9 mouse cellular contexts compared by ENCODE assay signal in the genomic region with DNA sequence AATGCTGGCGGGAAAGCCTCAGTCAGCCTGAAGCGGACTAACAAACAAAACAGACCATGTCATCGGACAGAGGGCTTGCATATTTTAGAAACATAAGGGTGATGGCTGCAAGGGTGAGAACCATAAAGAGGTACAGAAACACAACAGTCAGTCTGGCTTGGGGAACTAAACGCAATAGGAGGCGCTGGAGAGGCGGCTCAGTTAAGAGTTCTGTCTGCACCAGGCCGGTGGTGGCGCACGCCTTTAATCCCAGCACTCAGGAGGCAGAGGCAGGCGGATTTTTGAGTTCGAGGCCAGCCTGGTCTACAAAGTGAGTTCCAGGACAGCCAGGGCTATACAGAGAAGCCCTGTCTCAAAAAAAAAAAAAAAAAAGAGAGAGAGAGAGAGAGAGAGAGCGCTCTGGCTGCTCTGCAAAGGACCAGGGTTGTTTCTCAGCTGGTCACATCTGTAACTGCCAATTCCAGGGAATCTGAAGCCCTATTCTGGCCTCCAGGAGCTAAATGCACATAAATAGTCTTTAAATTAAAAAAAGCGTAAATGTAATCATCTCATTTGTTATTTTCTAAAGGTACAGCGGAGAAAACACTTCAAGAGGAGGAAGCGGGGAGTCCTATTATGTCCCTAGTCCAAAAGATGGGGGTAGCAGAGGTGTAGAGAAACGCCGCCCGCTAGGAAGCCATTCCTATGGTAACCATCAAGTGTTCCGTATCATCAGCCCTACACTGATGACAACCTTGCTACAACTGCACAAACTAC. TPM values are rescaled to one million over a fixed set of nuclear protein-coding genes. Genes with fewer than 3 reads are reported as not detected.
DNase-seq lines count a peak whose midpoint lies in the region; ATAC-seq and TF ChIP-seq lines count a peak whose summit lies in the region.
"Had no signal": no experiment of that assay in that cellular context is flagged by ENCODE, and none has a peak within 500 bp of the region (broad histone marks: within the 10 kb centered on the region; RNA-seq: fewer than 3 reads in every experiment).

No protein-coding gene starts in this region.

- peak overlapping the region; percentile 71 for H3K4me3 ChIP-seq in embryonic facial prominence, embryonic 13.5 days
- H3K4me3 ChIP-seq in intestine, postnatal 0 days (ENCODE audit: low read depth, low read length) = peak overlapping the region; percentile 64
- peak overlapping the region; percentile 61 for H3K4me3 ChIP-seq in neural tube, embryonic 12.5 days

- DNase-seq in cerebellum, adult 18-20 months = peak; percentile 39 to 41
- DNase-seq in cerebellum, postnatal 4 days (ENCODE audit: low spot score in 2 of 2) = no peak
- DNase-seq in 416B (ENCODE audit: low read depth) = peak; percentile 57
- no peak for DNase-seq in layer of hippocampus, postnatal 36 days

- TF ChIP-seq CTCF in intestine, postnatal 0 days (IDR thresholded peaks at IDR 0.05; ENCODE audit: low read depth) = peak; percentile 40

- H3K27ac ChIP-seq in embryonic facial prominence, embryonic 13.5 days = no peak overlapping the region
- no peak overlapping the region for H3K27ac ChIP-seq in intestine, postnatal 0 days (ENCODE audit: low read depth, low read length)
- no peak overlapping the region for H3K27ac ChIP-seq in neural tube, embryonic 12.5 days

- H3K36me3 ChIP-seq in embryonic facial prominence, embryonic 13.5 days = peaks cover 46% of the 10 kb centered on the region
- H3K36me3 ChIP-seq in intestine, postnatal 0 days (ENCODE audit: control insufficient read depth, insufficient read depth) = peaks cover 52% of the 10 kb centered on the region
- peaks cover 46% of the 10 kb centered on the region for H3K36me3 ChIP-seq in neural tube, embryonic 12.5 days

- H3K9me3 ChIP-seq in embryonic facial prominence, embryonic 13.5 days = no peaks in the 10 kb centered on the region
- H3K9me3 ChIP-seq in intestine, postnatal 0 days (ENCODE audit: control insufficient read depth) = no peaks in the 10 kb centered on the region
- H3K9me3 ChIP-seq in neural tube, embryonic 12.5 days = no peaks in the 10 kb centered on the region

- ATAC-seq in embryonic facial prominence, embryonic 13.5 days (ENCODE audit: insufficient number of reproducible peaks, insufficient read depth, low FRiP score, low TSS enrichment, low read depth) = no peak
- ATAC-seq in intestine, postnatal 0 days = no peak
- no peak for ATAC-seq in neural tube, embryonic 12.5 days (ENCODE audit: low FRiP score, low read depth)
- ATAC-seq in monocyte, adult 5-6 weeks (replicated peaks; ENCODE audit: insufficient number of reproducible peaks, low FRiP score, low TSS enrichment, poor library complexity, severe bottlenecking) = no peak

- H3K4me1 ChIP-seq in embryonic facial prominence, embryonic 13.5 days = peaks cover 54% of the 10 kb centered on the region
- no peaks in the 10 kb centered on the region for H3K4me1 ChIP-seq in intestine, postnatal 0 days (replicated peaks; ENCODE audit: control insufficient read depth, insufficient read depth, low read length)
- peaks cover 33% of the 10 kb centered on the region for H3K4me1 ChIP-seq in neural tube, embryonic 12.5 days

- H3K4me2 ChIP-seq in embryonic facial prominence, embryonic 13.5 days = peak overlapping the region; percentile 74
- H3K4me2 ChIP-seq in intestine, postnatal 0 days (replicated peaks; ENCODE audit: low read depth) = peak overlapping the region; percentile 75
- H3K4me2 ChIP-seq in neural tube, embryonic 12.5 days (replicated peaks) = peak overlapping the region; percentile 69

- H3K27me3 ChIP-seq in embryonic facial prominence, embryonic 13.5 days = no peaks in the 10 kb centered on the region
- H3K27me3 ChIP-seq in intestine, postnatal 0 days (replicated peaks; ENCODE audit: control insufficient read depth, insufficient read depth, low read length) = no peaks in the 10 kb centered on the region
- no peaks in the 10 kb centered on the region for H3K27me3 ChIP-seq in neural tube, embryonic 12.5 days (replicated peaks)
- H3K27me3 ChIP-seq: Patski had no signal

- WGBS in embryonic facial prominence, embryonic 13.5 days = 72% methylated on average over 19 of the region's 19 CpGs
- 66% methylated on average over 19 of the region's 19 CpGs for WGBS in intestine, postnatal 0 days
- WGBS in neural tube, embryonic 12.5 days = 72% methylated on average over 19 of the region's 19 CpGs

- peak overlapping the region; percentile 78 for H3K9ac ChIP-seq in embryonic facial prominence, embryonic 13.5 days
- peak overlapping the region; percentile 64 for H3K9ac ChIP-seq in intestine, postnatal 0 days (ENCODE audit: low read depth, low read length)
- H3K9ac ChIP-seq in neural tube, embryonic 12.5 days = peak overlapping the region; percentile 73

RNA-seq across cellular contexts. Expression of a gene that starts 1.2 kb away (rescaled TPM):
- 27.3 and 28.6 TPM in 2 replicates for polyA plus RNA-seq in embryonic facial prominence, embryonic 13.5 days (2015; fragmentation: Nextera tagmentation; extraction: Ambion mirVana)
- polyA plus RNA-seq in intestine, postnatal 0 days (2015; fragmentation: Nextera tagmentation; extraction: Ambion mirVana) = 15.0 and 18.5 TPM in 2 replicates
- 18.6 and 19.5 TPM in 2 replicates for polyA plus RNA-seq in neural tube, embryonic 12.5 days (2016; fragmentation: Nextera tagmentation; extraction: Ambion mirVana)
- total RNA-seq in layer of hippocampus, postnatal 36 days (2021) = 10 to 100 TPM; 11.9 to 12.6 TPM
- 4.9 to 7.9 TPM (median 7.6 TPM) in 3 replicates for total RNA-seq in monocyte, adult 5-6 weeks (2017)

RNA-seq across cellular contexts. Expression of a gene that starts 6.8 kb away (rescaled TPM):
- polyA plus RNA-seq in embryonic facial prominence, embryonic 13.5 days (2015; fragmentation: Nextera tagmentation; extraction: Ambion mirVana) = not detected in 2 replicates
- 0.22 TPM in 1 of 2 replicates, not detected in the other for polyA plus RNA-seq in intestine, postnatal 0 days (2015; fragmentation: Nextera tagmentation; extraction: Ambion mirVana)
- polyA plus RNA-seq in neural tube, embryonic 12.5 days (2016; fragmentation: Nextera tagmentation; extraction: Ambion mirVana) = 1.0 TPM in 1 of 2 replicates, not detected in the other
- not detected for total RNA-seq in layer of hippocampus, postnatal 36 days (2021)
- total RNA-seq in monocyte, adult 5-6 weeks (2017) = not detected in 3 replicates

RNA-seq across cellular contexts. Expression of a gene that starts 9.3 kb away (rescaled TPM):
- polyA plus RNA-seq in embryonic facial prominence, embryonic 13.5 days (2015; fragmentation: Nextera tagmentation; extraction: Ambion mirVana) = 23.7 and 24.1 TPM in 2 replicates
- 2.1 and 3.8 TPM in 2 replicates for polyA plus RNA-seq in intestine, postnatal 0 days (2015; fragmentation: Nextera tagmentation; extraction: Ambion mirVana)
- 16.4 and 16.6 TPM in 2 replicates for polyA plus RNA-seq in neural tube, embryonic 12.5 days (2016; fragmentation: Nextera tagmentation; extraction: Ambion mirVana)
- total RNA-seq in layer of hippocampus, postnatal 36 days (2021) = 1 to 10 TPM; 7.9 to 8.5 TPM
- 9.4 to 21.2 TPM (median 19.1 TPM) in 3 replicates for total RNA-seq in monocyte, adult 5-6 weeks (2017)

RNA-seq across cellular contexts. Expression of a gene that starts 12.1 kb away (rescaled TPM):
- 22.5 and 24.2 TPM in 2 replicates for polyA plus RNA-seq in embryonic facial prominence, embryonic 13.5 days (2015; fragmentation: Nextera tagmentation; extraction: Ambion mirVana)
- polyA plus RNA-seq in intestine, postnatal 0 days (2015; fragmentation: Nextera tagmentation; extraction: Ambion mirVana) = 3.5 and 3.9 TPM in 2 replicates
- 35.4 and 38.2 TPM in 2 replicates for polyA plus RNA-seq in neural tube, embryonic 12.5 days (2016; fragmentation: Nextera tagmentation; extraction: Ambion mirVana)
- 10 to 100 TPM; 11.4 to 11.6 TPM for total RNA-seq in layer of hippocampus, postnatal 36 days (2021)
- 7.7 to 16.7 TPM (median 7.8 TPM) in 3 replicates for total RNA-seq in monocyte, adult 5-6 weeks (2017)

RNA-seq across cellular contexts. Expression of a gene that starts 34.4 kb away (rescaled TPM):
- 3.4 and 3.8 TPM in 2 replicates for polyA plus RNA-seq in embryonic facial prominence, embryonic 13.5 days (2015; fragmentation: Nextera tagmentation; extraction: Ambion mirVana)
- 2.5 and 2.6 TPM in 2 replicates for polyA plus RNA-seq in intestine, postnatal 0 days (2015; fragmentation: Nextera tagmentation; extraction: Ambion mirVana)
- polyA plus RNA-seq in neural tube, embryonic 12.5 days (2016; fragmentation: Nextera tagmentation; extraction: Ambion mirVana) = 3.7 and 5.3 TPM in 2 replicates
- total RNA-seq in layer of hippocampus, postnatal 36 days (2021) = 10 to 100 TPM; 29.0 to 39.0 TPM
- total RNA-seq in monocyte, adult 5-6 weeks (2017) = 3.9 to 11.4 TPM (median 6.2 TPM) in 3 replicates

Comparison
In these comparisons a context has a peak if more than half of its experiments do, and no peak if none do; other contexts are left out.
1. DNase-seq: peak in cerebellum, adult 18-20 months (2 of 2) and 416B (single experiment); none in cerebellum, postnatal 4 days (0 of 2) and layer of hippocampus, postnatal 36 days (0 of 2).
2. Peak in every context shown above with its lines, with median percentiles within 50 percentile points of each other: H3K4me2 ChIP-seq, H3K4me3 ChIP-seq and H3K9ac ChIP-seq.